8 mouse cellular contexts compared by ENCODE assay signal in genomic region chr14:55682118-55682493, GRCm38 (mm10). TPM values are rescaled to one million over a fixed set of nuclear protein-coding genes. Genes with fewer than 3 reads are reported as not detected.
DNase-seq lines count a peak whose midpoint lies in the region; ATAC-seq and TF ChIP-seq lines count a peak whose summit lies in the region.

No protein-coding gene starts in this region.

- TF ChIP-seq CTCF in G1E (IDR thresholded peaks at IDR 0.05; ENCODE audit: low read depth, low read length) = no peak

- ATAC-seq in heart, embryonic 14.5 days (ENCODE audit: insufficient number of reproducible peaks, insufficient read depth, low FRiP score, low read depth) = 0 out of 2 replicates have a peak, but pooled peaks have one; percentile 0
- ATAC-seq in G1E (ENCODE audit: extremely low read depth, insufficient number of reproducible peaks, low FRiP score, poor library complexity, severe bottlenecking) = no peak
- ATAC-seq in granulocyte monocyte progenitor cell, adult 5-6 weeks (replicated peaks; ENCODE audit: poor library complexity, severe bottlenecking) = 0 out of 2 replicates have a peak, but pooled peaks have one; percentile 1
- ATAC-seq in megakaryocyte progenitor cell, adult 5-6 weeks (replicated peaks; ENCODE audit: poor library complexity) = 0 out of 2 replicates have a peak, but pooled peaks have one; percentile 1

- no peaks in the 10 kb centered on the region for H3K9me3 ChIP-seq in heart, embryonic 14.5 days (ENCODE audit: control insufficient read depth, low read length)
- H3K9me3 ChIP-seq in G1E (replicated peaks) = no peaks in the 10 kb centered on the region

- peak overlapping the region; percentile 85 to 88; a peak in 3 of 4 replicates for H3K27ac ChIP-seq in heart, embryonic 14.5 days (replicated peaks in 1 of 2; ENCODE audit: control insufficient read depth in 1 of 2, insufficient read depth in 1 of 2, low read depth in 2 of 2, low read length in 2 of 2)

- peaks cover 0 to 4% of the 10 kb centered on the region in 2 experiments; a peak in 3 of 4 replicates for H3K4me1 ChIP-seq in heart, embryonic 14.5 days (ENCODE audit: control insufficient read depth in 2 of 2, insufficient read depth in 2 of 2, low read length in 2 of 2)
- H3K4me1 ChIP-seq in G1E (ENCODE audit: insufficient read depth, low read depth, low read length) = peaks cover 34% of the 10 kb centered on the region

- H3K4me2 ChIP-seq in heart, embryonic 14.5 days (ENCODE audit: low read length) = peak overlapping the region; percentile 78

- peaks cover 31% of the 10 kb centered on the region for H3K36me3 ChIP-seq in heart, embryonic 14.5 days (ENCODE audit: control insufficient read depth, insufficient read depth, low read length)
- peaks cover 40% of the 10 kb centered on the region for H3K36me3 ChIP-seq in G1E (replicated peaks)

- no peak for DNase-seq in heart, adult 8-10 months (ENCODE audit: low spot score)
- no peak for DNase-seq in G1E (ENCODE audit: low spot score)
- DNase-seq in natural killer cell, adult 2 months (ENCODE audit: low spot score in 2 of 2) = no peak
- no peak for DNase-seq in gastrocnemius, postnatal 4 days (ENCODE audit: low spot score in 2 of 2)
- no peak for DNase-seq in adrenal gland, adult 2 months

- H3K27me3 ChIP-seq in heart, embryonic 14.5 days (ENCODE audit: control insufficient read depth, insufficient read depth, low read length) = no peaks in the 10 kb centered on the region
- H3K27me3 ChIP-seq in G1E (ENCODE audit: insufficient read depth, low read length) = 0 out of 2 replicates have a peak, but pooled peaks cover 3% of the 10 kb centered on the region

- H3K9ac ChIP-seq in heart, embryonic 14.5 days (ENCODE audit: low read length) = peak overlapping the region; percentile 85

- 18% methylated on average over 3 of the region's 3 CpGs for WGBS in heart, embryonic 14.5 days

- peak overlapping the region; percentile 81 for H3K4me3 ChIP-seq in heart, embryonic 14.5 days (ENCODE audit: control insufficient read depth in 1 of 2, insufficient read depth in 1 of 2, low read depth in 1 of 2, low read length in 2 of 2)
- H3K4me3 ChIP-seq in G1E (ENCODE audit: low read depth, low read length) = peak overlapping the region; percentile 87

RNA-seq across cellular contexts. Expression of gene Tinf2, which starts 0.5 kb away (rescaled TPM):
- polyA plus RNA-seq in heart, embryonic 14.5 days (2014; fragmentation: Nextera tagmentation; extraction: Ambion mirVana) = 28.7 and 31.6 TPM in 2 replicates
- total RNA-seq in heart, adult 8-10 months (2022) = 10 to 100 TPM; 11.1 to 15.2 (median 13.3) TPM
- total RNA-seq in G1E (2014; fragmentation: Nextera tagmentation) (51.4 and 55.1 TPM in 2 replicates), G1E (2017) (42.4 and 42.7 TPM in 2 replicates)
- 41.7 and 44.2 TPM in 2 replicates for polyA plus RNA-seq in G1E (2012)
- total RNA-seq in granulocyte monocyte progenitor cell, adult 5-6 weeks (2014; fragmentation: Nextera tagmentation) = 19.0 and 24.0 TPM in 2 replicates
- 25.7 and 27.0 TPM in 2 replicates for total RNA-seq in granulocyte monocyte progenitor cell, adult 5-6 weeks (2017)
- total RNA-seq in megakaryocyte progenitor cell, adult 5-6 weeks (2015) = 19.4 and 23.1 TPM in 2 replicates
- 17.7 and 26.3 TPM in 2 replicates for total RNA-seq in megakaryocyte progenitor cell, adult 5-6 weeks (2017)
- total RNA-seq in gastrocnemius, postnatal 4 days (2021) = 10 to 100 TPM; 21.6 to 21.7 TPM
- 10 to 100 TPM; 29.6 to 35.8 TPM for total RNA-seq in adrenal gland, adult 2 months (2021)
- polyA plus RNA-seq in adrenal gland, adult 2 months (2012; rRNA removed) = 10.2 and 11.9 TPM in 2 replicates

RNA-seq across cellular contexts. Expression of gene Nedd8, which starts 10.2 kb away (rescaled TPM):
- polyA plus RNA-seq in heart, embryonic 14.5 days (2014; fragmentation: Nextera tagmentation; extraction: Ambion mirVana) = 511 and 563 TPM in 2 replicates
- 100 to 1,000 TPM; 245 to 279 (median 255) TPM for total RNA-seq in heart, adult 8-10 months (2022)
- 234 and 266 TPM in 2 replicates for total RNA-seq in G1E (2014; fragmentation: Nextera tagmentation)
- total RNA-seq in G1E (2017) = 488 and 566 TPM in 2 replicates
- 112 and 128 TPM in 2 replicates for polyA plus RNA-seq in G1E (2012)
- 364 and 474 TPM in 2 replicates for total RNA-seq in granulocyte monocyte progenitor cell, adult 5-6 weeks (2014; fragmentation: Nextera tagmentation)
- 274 and 353 TPM in 2 replicates for total RNA-seq in granulocyte monocyte progenitor cell, adult 5-6 weeks (2017)
- total RNA-seq in megakaryocyte progenitor cell, adult 5-6 weeks (2015) = 491 and 506 TPM in 2 replicates
- total RNA-seq in megakaryocyte progenitor cell, adult 5-6 weeks (2017) = 258 and 288 TPM in 2 replicates
- total RNA-seq in gastrocnemius, postnatal 4 days (2021) = 100 to 1,000 TPM; 257 to 278 TPM
- 100 to 1,000 TPM; 352 to 392 TPM for total RNA-seq in adrenal gland, adult 2 months (2021)
- 214 and 281 TPM in 2 replicates for polyA plus RNA-seq in adrenal gland, adult 2 months (2012; rRNA removed)

RNA-seq across cellular contexts. Expression of gene Gmpr2, which starts 10.4 kb away (rescaled TPM):
- polyA plus RNA-seq in heart, embryonic 14.5 days (2014; fragmentation: Nextera tagmentation; extraction: Ambion mirVana) = 40.6 and 40.9 TPM in 2 replicates
- 10 to 100 TPM in 1 of 4 experiments, 1 to 10 TPM in 3; 7.8 to 11.2 (median 8.9) TPM for total RNA-seq in heart, adult 8-10 months (2022)
- 27.7 and 30.8 TPM in 2 replicates for total RNA-seq in G1E (2014; fragmentation: Nextera tagmentation)
- total RNA-seq in G1E (2017) = 40.5 and 42.7 TPM in 2 replicates
- 20.0 and 24.7 TPM in 2 replicates for polyA plus RNA-seq in G1E (2012)
- total RNA-seq in granulocyte monocyte progenitor cell, adult 5-6 weeks (2014; fragmentation: Nextera tagmentation) = 33.9 and 37.7 TPM in 2 replicates
- total RNA-seq in granulocyte monocyte progenitor cell, adult 5-6 weeks (2017) = 47.1 and 57.0 TPM in 2 replicates
- 29.4 and 36.0 TPM in 2 replicates for total RNA-seq in megakaryocyte progenitor cell, adult 5-6 weeks (2015)
- 38.1 and 39.5 TPM in 2 replicates for total RNA-seq in megakaryocyte progenitor cell, adult 5-6 weeks (2017)
- 10 to 100 TPM; 12.7 to 13.9 TPM for total RNA-seq in gastrocnemius, postnatal 4 days (2021)
- 10 to 100 TPM; 23.1 to 28.5 TPM for total RNA-seq in adrenal gland, adult 2 months (2021)
- polyA plus RNA-seq in adrenal gland, adult 2 months (2012; rRNA removed) = 10.0 and 12.4 TPM in 2 replicates

RNA-seq across cellular contexts. Expression of gene Mdp1, which starts 21.8 kb away (rescaled TPM):
- polyA plus RNA-seq in heart, embryonic 14.5 days (2014; fragmentation: Nextera tagmentation; extraction: Ambion mirVana) = 99.2 and 100 TPM in 2 replicates
- 10 to 100 TPM; 46.2 to 64.1 (median 52.7) TPM for total RNA-seq in heart, adult 8-10 months (2022)
- total RNA-seq in G1E (2014; fragmentation: Nextera tagmentation) = 18.4 and 28.0 TPM in 2 replicates
- total RNA-seq in G1E (2017) = 45.8 and 46.5 TPM in 2 replicates
- polyA plus RNA-seq in G1E (2012) = 9.4 and 12.2 TPM in 2 replicates
- total RNA-seq in granulocyte monocyte progenitor cell, adult 5-6 weeks (2014; fragmentation: Nextera tagmentation) = 22.9 and 29.3 TPM in 2 replicates
- 21.5 and 22.6 TPM in 2 replicates for total RNA-seq in granulocyte monocyte progenitor cell, adult 5-6 weeks (2017)
- 19.3 and 21.4 TPM in 2 replicates for total RNA-seq in megakaryocyte progenitor cell, adult 5-6 weeks (2015)
- 21.7 and 22.4 TPM in 2 replicates for total RNA-seq in megakaryocyte progenitor cell, adult 5-6 weeks (2017)
- 10 to 100 TPM; 27.2 to 27.5 TPM for total RNA-seq in gastrocnemius, postnatal 4 days (2021)
- total RNA-seq in adrenal gland, adult 2 months (2021) = 10 to 100 TPM; 57.9 to 58.2 TPM
- polyA plus RNA-seq in adrenal gland, adult 2 months (2012; rRNA removed) = 13.8 and 17.9 TPM in 2 replicates

RNA-seq across cellular contexts. Expression of gene Tgm1, which starts 31.6 kb away (rescaled TPM):
- 0.13 and 0.14 TPM in 2 replicates for polyA plus RNA-seq in heart, embryonic 14.5 days (2014; fragmentation: Nextera tagmentation; extraction: Ambion mirVana)
- total RNA-seq in heart, adult 8-10 months (2022) = under 1 TPM; 0.16 to 0.43 (median 0.27) TPM
- 10.5 and 11.5 TPM in 2 replicates for total RNA-seq in G1E (2014; fragmentation: Nextera tagmentation)
- 11.7 and 13.1 TPM in 2 replicates for total RNA-seq in G1E (2017)
- 26.6 and 31.1 TPM in 2 replicates for polyA plus RNA-seq in G1E (2012)
- 0.85 and 1.8 TPM in 2 replicates for total RNA-seq in granulocyte monocyte progenitor cell, adult 5-6 weeks (2014; fragmentation: Nextera tagmentation)
- 1.4 and 4.3 TPM in 2 replicates for total RNA-seq in granulocyte monocyte progenitor cell, adult 5-6 weeks (2017)
- 0.35 and 0.61 TPM in 2 replicates for total RNA-seq in megakaryocyte progenitor cell, adult 5-6 weeks (2015)
- 0.20 and 1.1 TPM in 2 replicates for total RNA-seq in megakaryocyte progenitor cell, adult 5-6 weeks (2017)
- total RNA-seq in gastrocnemius, postnatal 4 days (2021) = under 1 TPM; 0.39 to 0.49 TPM
- total RNA-seq in adrenal gland, adult 2 months (2021) = under 1 TPM; 0.23 to 0.45 TPM
- 0.27 and 0.28 TPM in 2 replicates for polyA plus RNA-seq in adrenal gland, adult 2 months (2012; rRNA removed)
